Mouse (Mus musculus) limb, embryonic 11.5 days (tissue): ENCODE data around the gene Glg1. TPM values are rescaled to one million over a fixed set of nuclear protein-coding genes. Genes with fewer than 3 reads are reported as not detected.

Experiments used
- ATAC-seq: fragments of 200-750 bp; cut with Nextera tagmentation; 2 replicates; pipeline ENCODE4 v1.8.0; 2017; ENCODE audit warnings: low read depth; ENCODE audit not compliant: insufficient number of reproducible peaks, low FRiP score, low TSS enrichment
- DNase-seq: peaks from one replicate; pipeline ENCODE4 v3.0.0-alpha.2; 2015; ENCODE audit warnings: low spot score
- H3K27ac ChIP-seq: fragments of 300-500 bp; sonication (generic); replicated peaks from 2 replicates; pipeline ENCODE4 v1.5.1; 2014; ENCODE audit warnings: low read depth, mild to moderate bottlenecking, low read length
- H3K27me3 ChIP-seq: fragments of 300-500 bp; sonication (generic); 2 replicates; pipeline ENCODE4 v1.6.1; 2014; ENCODE audit warnings: mild to moderate bottlenecking, low read length, mixed read lengths; ENCODE audit not compliant: control insufficient read depth, insufficient read depth
- H3K36me3 ChIP-seq: fragments of 300-500 bp; sonication (generic); 2 replicates; pipeline ENCODE4 v1.6.1; 2014; ENCODE audit warnings: mild to moderate bottlenecking, low read length, moderate library complexity, mixed read lengths; ENCODE audit not compliant: control insufficient read depth, insufficient read depth
- H3K4me1 ChIP-seq: fragments of 300-500 bp; sonication (generic); 2 replicates; pipeline ENCODE4 v1.6.1; 2014; ENCODE audit warnings: low read length, mixed read lengths; ENCODE audit not compliant: control insufficient read depth, insufficient read depth
- H3K4me2 ChIP-seq: fragments of 300-500 bp; sonication (generic); 2 replicates; pipeline ENCODE4 v1.6.1; 2014; ENCODE audit warnings: low read depth, mild to moderate bottlenecking, moderate library complexity; ENCODE audit not compliant: severe bottlenecking
- H3K4me3 ChIP-seq: fragments of 300-500 bp; sonication (generic); 2 replicates; pipeline ENCODE4 v1.5.1; 2014; ENCODE audit warnings: low read depth, low read length
- H3K9ac ChIP-seq: fragments of 300-500 bp; sonication (generic); 2 replicates; pipeline ENCODE4 v1.6.1; 2014; ENCODE audit warnings: mild to moderate bottlenecking, low read length
- H3K9me3 ChIP-seq: fragments of 300-500 bp; sonication (generic); 2 replicates; pipeline ENCODE4 v1.6.1; 2016; ENCODE audit warnings: low read length; ENCODE audit not compliant: control insufficient read depth
- WGBS: fragments of 180-500 bp; shearing (Covaris S2); extraction: QIAGEN DNeasy Blood & Tissue Kit; methylation state at CpG from one replicate; pipeline ENCODE4 v1.1.7; 2014; 5-methylcytosine and 5-hydroxymethylcytosine counted together
- polyA plus RNA-seq: library from polyadenylated mRNA; unstranded; fragments of >200 nt; fragmentation: Nextera tagmentation; extraction: Ambion mirVana; gene quantifications from 2 replicates; pipeline ENCODE4 v1.2.1, GENCODE M21; 2014

Glg1 gene
- polyA plus RNA-seq, 1 experiment from 2014 or later = 77.4 TPM

- Histone ChIP-seq H3K9me3 (no peaks in the 10 kb centered on the region), H3K4me1 (no peaks in the 10 kb centered on the region), H3K27ac (no peak overlapping the region), H3K27me3 (no peaks in the 10 kb centered on the region), H3K9ac (no peak overlapping the region), H3K4me3 (no peak overlapping the region), H3K4me2 (no peak overlapping the region), H3K36me3 (no peaks in the 10 kb centered on the region)
- ATAC-seq (no peak), DNase-seq (no peak)
- 82% methylated on average over 3 of the region's 3 CpGs for WGBS
Observed at GRCm38 (mm10) chr8:111237301-111237700, 21.7 kb downstream of the Glg1 start.

GRCm38 (mm10) chr8:111233730-111234129, 25.3 kb downstream of the Glg1 start:
- WGBS = 97% methylated on average over 2 of the region's 2 CpGs
- H3K27me3 ChIP-seq = no peaks in the 10 kb centered on the region
- no peaks in the 10 kb centered on the region for H3K4me1 ChIP-seq
- no peaks in the 10 kb centered on the region for H3K9me3 ChIP-seq
- no peak overlapping the region for H3K27ac ChIP-seq
- H3K9ac ChIP-seq = no peak overlapping the region
- ATAC-seq = no peak
- no peak overlapping the region for H3K4me2 ChIP-seq
- H3K4me3 ChIP-seq = no peak overlapping the region
- DNase-seq = no peak
- H3K36me3 ChIP-seq = no peaks in the 10 kb centered on the region

GRCm38 (mm10) chr8:111224153-111224552, 34.9 kb downstream of the Glg1 start:
- Histone ChIP-seq H3K4me3 (no peak overlapping the region), H3K36me3 (no peaks in the 10 kb centered on the region), H3K27ac (no peak overlapping the region), H3K4me2 (no peak overlapping the region), H3K9ac (no peak overlapping the region), H3K27me3 (no peaks in the 10 kb centered on the region), H3K9me3 (no peaks in the 10 kb centered on the region), H3K4me1 (no peaks in the 10 kb centered on the region)
- 88% methylated on average over 5 of the region's 5 CpGs for WGBS
- DNase-seq (no peak), ATAC-seq (no peak)

GRCm38 (mm10) chr8:111218107-111218506, 40.9 kb downstream of the Glg1 start:
- Histone ChIP-seq H3K27me3 (no peaks in the 10 kb centered on the region), H3K4me2 (no peak overlapping the region), H3K9me3 (no peaks in the 10 kb centered on the region), H3K4me1 (no peaks in the 10 kb centered on the region), H3K9ac (no peak overlapping the region), H3K4me3 (no peak overlapping the region), H3K36me3 (no peaks in the 10 kb centered on the region), H3K27ac (no peak overlapping the region)
- ATAC-seq (no peak), DNase-seq (no peak)
- WGBS = 86% methylated on average over 3 of the region's 3 CpGs

- Histone ChIP-seq H3K27ac (no peak overlapping the region), H3K4me3 (no peak overlapping the region), H3K4me2 (no peak overlapping the region), H3K4me1 (no peaks in the 10 kb centered on the region), H3K36me3 (no peaks in the 10 kb centered on the region), H3K9me3 (no peaks in the 10 kb centered on the region), H3K9ac (no peak overlapping the region), H3K27me3 (no peaks in the 10 kb centered on the region)
- no peak for DNase-seq
- no peak for ATAC-seq
- WGBS = 88% methylated on average over 5 of the region's 5 CpGs
Observed at GRCm38 (mm10) chr8:111213406-111213805, 45.6 kb downstream of the Glg1 start.

GRCm38 (mm10) chr8:111211180-111211579, 47.8 kb downstream of the Glg1 start:
- H3K4me3 ChIP-seq = no peak overlapping the region
- no peak overlapping the region for H3K27ac ChIP-seq
- H3K4me2 ChIP-seq = no peak overlapping the region
- DNase-seq (no peak), ATAC-seq (no peak)
- H3K27me3 ChIP-seq = no peaks in the 10 kb centered on the region
- H3K36me3 ChIP-seq = no peaks in the 10 kb centered on the region
- WGBS = 92% methylated on average over 2 of the region's 2 CpGs
- H3K4me1 ChIP-seq = no peaks in the 10 kb centered on the region
- no peak overlapping the region for H3K9ac ChIP-seq
- no peaks in the 10 kb centered on the region for H3K9me3 ChIP-seq

GRCm38 (mm10) chr8:111209874-111210273, 49.1 kb downstream of the Glg1 start:
- Histone ChIP-seq H3K9ac (no peak overlapping the region), H3K4me3 (no peak overlapping the region), H3K27ac (no peak overlapping the region), H3K9me3 (no peaks in the 10 kb centered on the region), H3K4me2 (no peak overlapping the region), H3K4me1 (no peaks in the 10 kb centered on the region), H3K36me3 (no peaks in the 10 kb centered on the region), H3K27me3 (no peaks in the 10 kb centered on the region)
- no peak for ATAC-seq
- no peak for DNase-seq

- H3K9me3 ChIP-seq = no peaks in the 10 kb centered on the region
- H3K4me2 ChIP-seq = no peak overlapping the region
- no peaks in the 10 kb centered on the region for H3K4me1 ChIP-seq
- no peak overlapping the region for H3K9ac ChIP-seq
- ATAC-seq (no peak), DNase-seq (no peak)
- 86% methylated on average over 6 of the region's 6 CpGs for WGBS
- no peak overlapping the region for H3K27ac ChIP-seq
- H3K27me3 ChIP-seq = no peaks in the 10 kb centered on the region
- no peaks in the 10 kb centered on the region for H3K36me3 ChIP-seq
- H3K4me3 ChIP-seq = no peak overlapping the region
Observed at GRCm38 (mm10) chr8:111206321-111206720, 52.7 kb downstream of the Glg1 start.

- no peak overlapping the region for H3K27ac ChIP-seq
- H3K36me3 ChIP-seq = no peaks in the 10 kb centered on the region
- DNase-seq = no peak
- no peak overlapping the region for H3K4me2 ChIP-seq
- no peak overlapping the region for H3K4me3 ChIP-seq
- H3K27me3 ChIP-seq = no peaks in the 10 kb centered on the region
- no peaks in the 10 kb centered on the region for H3K4me1 ChIP-seq
- 88% methylated on average over 6 of the region's 6 CpGs for WGBS
- H3K9ac ChIP-seq = no peak overlapping the region
- ATAC-seq = no peak
- H3K9me3 ChIP-seq = no peaks in the 10 kb centered on the region
Observed at GRCm38 (mm10) chr8:111205033-111205432, 54.0 kb downstream of the Glg1 start.
